In the genomic region with DNA sequence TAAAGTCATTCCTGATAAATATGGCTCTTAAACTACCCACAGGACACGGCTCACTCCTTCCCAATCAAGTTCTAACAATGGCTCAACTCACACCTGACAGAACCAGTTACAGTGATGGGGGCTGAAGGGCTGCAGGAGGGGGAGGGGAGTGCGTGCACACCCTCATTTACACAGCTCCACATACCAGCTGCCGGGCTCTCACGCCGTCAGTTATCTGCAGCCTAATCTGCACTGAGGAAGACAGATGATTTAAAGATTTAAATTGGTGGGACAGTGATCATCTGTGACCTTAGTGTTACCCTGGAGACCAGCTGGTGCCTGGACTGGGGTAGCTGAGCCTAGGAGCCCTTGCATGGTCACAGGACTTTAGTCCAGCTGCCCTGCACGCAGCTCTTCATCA, we compare ENCODE assay signal across 10 mouse cellular contexts.
DNase-seq lines count a peak whose midpoint lies in the region; ATAC-seq and TF ChIP-seq lines count a peak whose summit lies in the region.
"Had no signal": no experiment of that assay in that cellular context is flagged by ENCODE, and none has a peak within 500 bp of the region (broad histone marks: within the 10 kb centered on the region; RNA-seq: fewer than 3 reads in every experiment).

No protein-coding gene starts in this region.

- WGBS in neural tube, embryonic 15.5 days: 6% methylated on average over 6 of the region's 6 CpGs
- WGBS in hindbrain, embryonic 12.5 days: 22% methylated on average over 6 of the region's 6 CpGs
- WGBS in midbrain, embryonic 12.5 days: 22% methylated on average over 6 of the region's 6 CpGs

- no peak overlapping the region for H3K4me3 ChIP-seq in neural tube, embryonic 15.5 days (replicated peaks)
- H3K4me3 ChIP-seq in hindbrain, embryonic 12.5 days: no peak overlapping the region
- H3K4me3 ChIP-seq in midbrain, embryonic 12.5 days: no peak overlapping the region
- no peak overlapping the region for H3K4me3 ChIP-seq in left cerebral cortex, adult 2 months
- H3K4me3 ChIP-seq: embryonic facial prominence, embryonic 15.5 days had no signal

- no peak for TF ChIP-seq CTCF in left cerebral cortex, adult 2 months (IDR thresholded peaks at IDR 0.05)

- peak; percentile 47 for DNase-seq in neural tube, embryonic 10.5 days (ENCODE audit: extremely low spot score, low spot score)
- DNase-seq in layer of hippocampus, postnatal 36 days: no peak
- no peak for DNase-seq in left cerebral cortex, adult 2 months (ENCODE audit: extremely low spot score in 1 of 2, low spot score in 2 of 2)
- no peak for DNase-seq in adrenal gland, postnatal 14 days
- no peak for DNase-seq in adrenal gland, postnatal 10 days

- H3K9me3 ChIP-seq in neural tube, embryonic 15.5 days (replicated peaks): no peaks in the 10 kb centered on the region
- H3K9me3 ChIP-seq in hindbrain, embryonic 12.5 days (replicated peaks): no peaks in the 10 kb centered on the region
- no peaks in the 10 kb centered on the region for H3K9me3 ChIP-seq in midbrain, embryonic 12.5 days
- H3K9me3 ChIP-seq: embryonic facial prominence, embryonic 15.5 days had no signal

- H3K4me1 ChIP-seq in neural tube, embryonic 15.5 days: peaks cover 11% of the 10 kb centered on the region
- peaks cover 15% of the 10 kb centered on the region for H3K4me1 ChIP-seq in hindbrain, embryonic 12.5 days
- H3K4me1 ChIP-seq in midbrain, embryonic 12.5 days: peaks cover 19% of the 10 kb centered on the region

- H3K27ac ChIP-seq in neural tube, embryonic 15.5 days (replicated peaks): no peak overlapping the region
- H3K27ac ChIP-seq in hindbrain, embryonic 12.5 days: no peak overlapping the region
- H3K27ac ChIP-seq in midbrain, embryonic 12.5 days (replicated peaks): peak overlapping the region; percentile 44
- H3K27ac ChIP-seq in left cerebral cortex, adult 2 months: no peak overlapping the region
- H3K27ac ChIP-seq: embryonic facial prominence, embryonic 15.5 days had no signal

- no peaks in the 10 kb centered on the region for H3K36me3 ChIP-seq in neural tube, embryonic 15.5 days
- H3K36me3 ChIP-seq in hindbrain, embryonic 12.5 days: no peaks in the 10 kb centered on the region
- no peaks in the 10 kb centered on the region for H3K36me3 ChIP-seq in midbrain, embryonic 12.5 days
- H3K36me3 ChIP-seq: embryonic facial prominence, embryonic 15.5 days had no signal

- H3K4me2 ChIP-seq in neural tube, embryonic 15.5 days: no peak overlapping the region
- peak overlapping the region; percentile 24; the same call in 1 of the 2 replicates for H3K4me2 ChIP-seq in hindbrain, embryonic 12.5 days (replicated peaks)
- 0 out of 2 replicates have a peak overlapping the region, but pooled peaks have one; percentile 16 for H3K4me2 ChIP-seq in midbrain, embryonic 12.5 days (replicated peaks)
- H3K4me2 ChIP-seq: embryonic facial prominence, embryonic 15.5 days had no signal

- ATAC-seq in neural tube, embryonic 15.5 days (ENCODE audit: low FRiP score): no peak
- ATAC-seq in hindbrain, embryonic 12.5 days (ENCODE audit: low FRiP score): peak; percentile 91
- peak; percentile 98 for ATAC-seq in midbrain, embryonic 12.5 days (ENCODE audit: low FRiP score, low read depth)

- H3K27me3 ChIP-seq in neural tube, embryonic 15.5 days (replicated peaks): no peaks in the 10 kb centered on the region
- no peaks in the 10 kb centered on the region for H3K27me3 ChIP-seq in hindbrain, embryonic 12.5 days
- H3K27me3 ChIP-seq in midbrain, embryonic 12.5 days: no peaks in the 10 kb centered on the region
- H3K27me3 ChIP-seq: CH12.LX; embryonic facial prominence, embryonic 15.5 days had no signal

- intact Hi-C loops in left cerebral cortex, adult 2 months (cut with DNase I): no loop called here

- no peak overlapping the region for H3K9ac ChIP-seq in neural tube, embryonic 15.5 days (replicated peaks)
- H3K9ac ChIP-seq in hindbrain, embryonic 12.5 days: peak overlapping the region; percentile 6; the same call in 1 of the 2 replicates
- no peak overlapping the region for H3K9ac ChIP-seq in midbrain, embryonic 12.5 days (replicated peaks)
- H3K9ac ChIP-seq: embryonic facial prominence, embryonic 15.5 days had no signal
